Mouse (Mus musculus): Measurements from ENCODE around the gene Urm1.

DNA sequence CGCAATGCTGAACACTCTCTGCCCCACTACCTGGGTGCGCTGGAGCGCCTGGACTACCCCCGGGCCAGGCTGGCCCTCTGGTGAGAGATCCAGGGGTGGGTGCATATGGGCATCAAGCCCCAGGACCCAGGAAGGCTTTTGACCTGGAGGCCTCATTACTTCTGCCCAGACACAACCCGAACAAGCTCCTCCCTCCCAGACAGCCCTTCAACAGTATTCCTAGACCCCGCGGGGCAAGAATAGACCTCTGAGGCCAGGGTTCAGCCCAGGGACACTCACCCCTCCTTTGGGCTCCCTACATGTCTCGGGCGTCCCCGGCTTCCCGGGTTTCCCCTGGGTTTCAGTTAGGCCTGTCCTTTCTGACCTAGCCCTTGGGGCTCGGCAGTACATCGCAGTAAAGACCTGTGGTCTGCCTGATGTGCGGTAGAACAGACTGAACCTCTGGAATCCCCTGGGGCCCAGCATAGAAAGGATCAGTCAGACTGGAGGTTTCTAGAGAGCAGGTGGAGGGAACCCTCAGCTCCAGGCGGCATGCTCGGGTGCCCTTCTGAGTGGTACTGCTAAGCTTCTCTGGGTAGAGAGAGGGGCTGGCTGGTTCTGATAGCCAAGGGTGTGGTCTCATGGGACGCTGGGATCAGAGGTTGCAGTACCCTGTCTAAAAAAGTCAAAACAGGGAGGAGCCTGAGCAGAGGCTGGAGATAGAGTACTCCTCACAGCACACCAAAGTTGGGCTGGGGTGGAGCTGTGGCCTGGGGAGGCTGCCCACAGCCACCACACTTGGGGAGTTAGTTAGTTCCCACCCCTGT lies 50.0 kb downstream of the Urm1 start:
- TF ChIP-seq CTCF (IDR thresholded peaks at IDR 0.05; ENCODE audit: borderline replicate concordance, insufficient read depth, low read length) (no peak), POLR2A (IDR thresholded peaks at IDR 0.05; ENCODE audit: low read depth, low read length) (peak; percentile 66)
